In genomic region chr19:46356701-46357138, GRCm38 (mm10) we compare ENCODE assay signal across 2 mouse cellular contexts.
TF ChIP-seq lines count a peak whose summit lies in the region.

No protein-coding gene starts in this region.

TF ChIP-seq in C2C12, 6 proteins besides CTCF, POLR2A, EP300 and RAD21 (continued from another document):
- peak; percentile 40 for TF ChIP-seq USF1 (IDR thresholded peaks at IDR 0.05; ENCODE audit: low read depth)

TF ChIP-seq in myocyte, 11 proteins besides CTCF, POLR2A, EP300 and RAD21 (continued from another document):
- no peak for TF ChIP-seq REST (IDR thresholded peaks at IDR 0.05; ENCODE audit: insufficient read depth, insufficient read length)
- peak in 1 of 3 experiments; percentile 34 for TF ChIP-seq MYOG (IDR thresholded peaks at IDR 0.05; ENCODE audit: control insufficient read depth in 1 of 3, insufficient read depth in 1 of 3, insufficient read length in 2 of 3, low read depth in 2 of 3)
- TF ChIP-seq E2F4 (IDR thresholded peaks at IDR 0.05; ENCODE audit: insufficient read depth), result no peak
- TF ChIP-seq USF1 (IDR thresholded peaks at IDR 0.05; ENCODE audit: low read depth), result peak; percentile 59
- no peak for TF ChIP-seq TCF12 (IDR thresholded peaks at IDR 0.05; ENCODE audit: insufficient read depth, poor library complexity, severe bottlenecking)
- TF ChIP-seq MYOD1 (IDR thresholded peaks at IDR 0.05; ENCODE audit: control insufficient read depth in 1 of 3, insufficient read length in 2 of 3, low read depth in 2 of 3), result peak in 1 of 3 experiments; percentile 63
